Mouse (Mus musculus): ENCODE results near the gene Flt3l. TPM values are rescaled to one million over a fixed set of nuclear protein-coding genes. Genes with fewer than 3 reads are reported as not detected.
A peak's percentile ranks its signal among the peaks of the same experiment; 100 is the strongest.

The Flt3l gene
- total and polyA plus RNA-seq, 3 experiments: 5.5 to 59.1 (median 6.4) TPM

GRCm38 (mm10) chr7:45139904-45140723, 3.9 kb upstream of the Flt3l start:
- 72% methylated on average over 8 of the region's 8 CpGs for WGBS
- Histone ChIP-seq H3K27me3 (ENCODE audit: control insufficient read depth, insufficient read depth, low read length) (no peaks in the 10 kb centered on the region), H3K9ac (ENCODE audit: low read depth, low read length) (no peak overlapping the region), H3K27ac (peak overlapping the region; percentile 17), H3K4me1 (ENCODE audit: control insufficient read depth, insufficient read depth, low read length) (peaks cover 3% of the 10 kb centered on the region), H3K79me2 (replicated peaks; ENCODE audit: control insufficient read depth, insufficient read depth, low read length) (no peaks in the 10 kb centered on the region), H3K36me3 (ENCODE audit: control insufficient read depth, insufficient read depth, low read length) (no peaks in the 10 kb centered on the region), H3K4me3 (no peak overlapping the region)
- no peak for DNase-seq
- TF ChIP-seq CTCF (IDR thresholded peaks at IDR 0.05) (no peak), EP300 (IDR thresholded peaks at IDR 0.05; ENCODE audit: insufficient read depth, low read depth, low read length) (no peak), POLR2A (IDR thresholded peaks at IDR 0.05; ENCODE audit: insufficient read depth, low read depth, low read length) (no peak)
- intact Hi-C loops (cut with DNase I): loop anchor here (5.0 kb wide), 1 partner anchor 158 kb away; no protein-coding TSS in a partner anchor

- H3K36me3 ChIP-seq (ENCODE audit: control insufficient read depth, insufficient read depth, low read length): no peaks in the 10 kb centered on the region
- TF ChIP-seq POLR2A (IDR thresholded peaks at IDR 0.05; ENCODE audit: insufficient read depth, low read depth, low read length) (no peak), CTCF (IDR thresholded peaks at IDR 0.05) (no peak), EP300 (IDR thresholded peaks at IDR 0.05; ENCODE audit: insufficient read depth, low read depth, low read length) (no peak)
- no peak overlapping the region for H3K9ac ChIP-seq (ENCODE audit: low read depth, low read length)
- WGBS: 97% methylated on average over 1 of the region's 1 CpGs
- H3K79me2 ChIP-seq (replicated peaks; ENCODE audit: control insufficient read depth, insufficient read depth, low read length): no peaks in the 10 kb centered on the region
- DNase-seq: no peak
- no peak overlapping the region for H3K4me3 ChIP-seq
- H3K27ac ChIP-seq: no peak overlapping the region
- no peaks in the 10 kb centered on the region for H3K27me3 ChIP-seq (ENCODE audit: control insufficient read depth, insufficient read depth, low read length)
- intact Hi-C loops (cut with DNase I): loop anchor here (5.0 kb wide), 1 partner anchor 156 kb away; no protein-coding TSS in a partner anchor
- peaks cover 5% of the 10 kb centered on the region for H3K4me1 ChIP-seq (ENCODE audit: control insufficient read depth, insufficient read depth, low read length)
These were observed 2.2 kb upstream of the Flt3l start for GRCm38 (mm10) chr7:45138403-45138802.

- Histone ChIP-seq H3K27me3 (ENCODE audit: control insufficient read depth, insufficient read depth, low read length) (no peaks in the 10 kb centered on the region), H3K79me2 (replicated peaks; ENCODE audit: control insufficient read depth, insufficient read depth, low read length) (no peaks in the 10 kb centered on the region), H3K4me1 (ENCODE audit: control insufficient read depth, insufficient read depth, low read length) (peaks cover 5% of the 10 kb centered on the region), H3K9ac (ENCODE audit: low read depth, low read length) (no peak overlapping the region), H3K36me3 (ENCODE audit: control insufficient read depth, insufficient read depth, low read length) (no peaks in the 10 kb centered on the region), H3K4me3 (no peak overlapping the region), H3K27ac (no peak overlapping the region)
- no peak for DNase-seq
- intact Hi-C loops (cut with DNase I): loop anchor here (5.0 kb wide), 1 partner anchor 155 kb away; no protein-coding TSS in a partner anchor
- TF ChIP-seq EP300 (IDR thresholded peaks at IDR 0.05; ENCODE audit: insufficient read depth, low read depth, low read length) (no peak), POLR2A (IDR thresholded peaks at IDR 0.05; ENCODE audit: insufficient read depth, low read depth, low read length) (no peak), CTCF (IDR thresholded peaks at IDR 0.05) (no peak)
- WGBS: 56% methylated on average over 12 of the region's 12 CpGs
These were observed 1.2 kb upstream of the Flt3l start for GRCm38 (mm10) chr7:45137171-45138006.

- peak overlapping the region; percentile 96 for H3K27ac ChIP-seq
- TF ChIP-seq EP300 (IDR thresholded peaks at IDR 0.05; ENCODE audit: insufficient read depth, low read depth, low read length) (no peak), CTCF (IDR thresholded peaks at IDR 0.05) (no peak), POLR2A (IDR thresholded peaks at IDR 0.05; ENCODE audit: insufficient read depth, low read depth, low read length) (no peak)
- WGBS: 74% methylated on average over 3 of the region's 3 CpGs
- intact Hi-C loops (cut with DNase I): loop anchor here (5.0 kb wide), 1 partner anchor 153 kb away; no protein-coding TSS in a partner anchor
- no peak for DNase-seq
- peaks cover 4% of the 10 kb centered on the region; the same call in 1 of the 2 replicates for H3K4me1 ChIP-seq (ENCODE audit: control insufficient read depth, insufficient read depth, low read length)
- H3K36me3 ChIP-seq (ENCODE audit: control insufficient read depth, insufficient read depth, low read length): no peaks in the 10 kb centered on the region
- no peaks in the 10 kb centered on the region for H3K27me3 ChIP-seq (ENCODE audit: control insufficient read depth, insufficient read depth, low read length)
- peak overlapping the region; percentile 39 for H3K9ac ChIP-seq (ENCODE audit: low read depth, low read length)
- H3K79me2 ChIP-seq (replicated peaks; ENCODE audit: control insufficient read depth, insufficient read depth, low read length): no peaks in the 10 kb centered on the region
- H3K4me3 ChIP-seq: peak overlapping the region; percentile 69
These were observed 862 bp downstream of the Flt3l start for GRCm38 (mm10) chr7:45135370-45135769.

- no peak overlapping the region for H3K4me3 ChIP-seq
- H3K79me2 ChIP-seq (replicated peaks; ENCODE audit: control insufficient read depth, insufficient read depth, low read length): no peaks in the 10 kb centered on the region
- H3K9ac ChIP-seq (ENCODE audit: low read depth, low read length): no peak overlapping the region
- no peaks in the 10 kb centered on the region for H3K36me3 ChIP-seq (ENCODE audit: control insufficient read depth, insufficient read depth, low read length)
- intact Hi-C loops (cut with DNase I): loop anchor here (5.0 kb wide), 1 partner anchor 152 kb away; no protein-coding TSS in a partner anchor
- DNase-seq: peak in 1 of 2 experiments; percentile 49
- H3K27ac ChIP-seq: no peak overlapping the region
- TF ChIP-seq POLR2A (IDR thresholded peaks at IDR 0.05; ENCODE audit: insufficient read depth, low read depth, low read length) (no peak), CTCF (IDR thresholded peaks at IDR 0.05) (no peak), EP300 (IDR thresholded peaks at IDR 0.05; ENCODE audit: insufficient read depth, low read depth, low read length) (no peak)
- no peaks in the 10 kb centered on the region for H3K27me3 ChIP-seq (ENCODE audit: control insufficient read depth, insufficient read depth, low read length)
- WGBS: 37% methylated on average over 12 of the region's 12 CpGs
- H3K4me1 ChIP-seq (ENCODE audit: control insufficient read depth, insufficient read depth, low read length): peaks cover 4% of the 10 kb centered on the region; the same call in 1 of the 2 replicates
These were observed 1.6 kb downstream of the Flt3l start for GRCm38 (mm10) chr7:45134544-45135026.
